Mouse (Mus musculus) CD8-positive naive resting alpha-beta T cell, adult 2 months (primary cell): ENCODE results near the gene Uckl1.
A peak's percentile ranks its signal among the peaks of the same experiment; 100 is the strongest.

Experiments used
- DNase-seq, 2 experiments: peaks; one replicate each; pipeline ENCODE4 v3.0.0; 2022; ENCODE audit warnings: low read depth in 2 of 2, low spot score in 2 of 2

The Uckl1 gene

DNA sequence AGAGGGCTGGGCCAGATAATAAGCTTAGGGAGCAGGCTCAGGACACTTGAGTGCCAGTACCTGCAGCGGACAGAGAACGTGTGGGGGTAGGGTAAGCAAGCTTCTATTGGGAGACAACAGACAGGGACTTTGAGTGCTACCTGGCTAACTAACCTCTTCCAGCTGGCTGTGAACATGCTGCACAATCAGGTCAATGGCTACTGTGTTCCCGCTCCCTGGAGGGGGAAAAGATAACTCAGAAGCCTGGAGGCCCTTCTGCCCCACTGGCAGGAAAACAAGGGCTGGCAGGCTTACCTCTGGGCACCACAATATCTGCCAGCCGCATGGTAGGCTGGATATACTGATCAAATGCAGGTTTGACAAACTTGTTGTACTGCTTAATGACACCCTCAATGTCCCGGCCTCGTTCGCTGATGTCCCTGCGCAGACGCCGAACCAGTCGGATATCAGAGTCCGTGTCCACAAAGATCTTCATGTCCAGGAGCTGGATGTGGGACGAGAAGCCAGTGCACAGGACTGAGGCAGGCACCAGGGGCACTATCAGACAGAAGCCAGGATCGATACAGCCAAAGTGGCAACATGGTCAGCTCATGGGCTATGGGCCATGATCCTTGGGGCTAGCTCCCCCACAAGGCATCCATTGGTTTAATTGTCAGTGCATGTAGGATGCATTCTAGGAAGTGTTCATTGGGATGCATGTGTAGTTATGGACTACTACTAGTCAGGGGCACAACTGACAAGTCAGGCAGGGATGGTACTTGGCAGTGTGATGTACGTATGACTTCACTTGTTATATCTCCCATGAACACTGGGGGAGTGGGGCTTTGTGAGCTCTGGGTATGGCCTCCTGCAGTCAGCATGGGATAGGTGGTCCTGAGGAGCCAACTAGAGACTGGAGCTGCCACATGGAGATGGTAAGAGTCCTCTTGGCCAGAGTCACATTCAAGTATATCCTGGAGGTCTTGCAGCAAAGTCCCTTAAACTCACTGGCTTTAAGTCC, 11.5 kb downstream of the Uckl1 start:
- DNase-seq = no peak

DNA sequence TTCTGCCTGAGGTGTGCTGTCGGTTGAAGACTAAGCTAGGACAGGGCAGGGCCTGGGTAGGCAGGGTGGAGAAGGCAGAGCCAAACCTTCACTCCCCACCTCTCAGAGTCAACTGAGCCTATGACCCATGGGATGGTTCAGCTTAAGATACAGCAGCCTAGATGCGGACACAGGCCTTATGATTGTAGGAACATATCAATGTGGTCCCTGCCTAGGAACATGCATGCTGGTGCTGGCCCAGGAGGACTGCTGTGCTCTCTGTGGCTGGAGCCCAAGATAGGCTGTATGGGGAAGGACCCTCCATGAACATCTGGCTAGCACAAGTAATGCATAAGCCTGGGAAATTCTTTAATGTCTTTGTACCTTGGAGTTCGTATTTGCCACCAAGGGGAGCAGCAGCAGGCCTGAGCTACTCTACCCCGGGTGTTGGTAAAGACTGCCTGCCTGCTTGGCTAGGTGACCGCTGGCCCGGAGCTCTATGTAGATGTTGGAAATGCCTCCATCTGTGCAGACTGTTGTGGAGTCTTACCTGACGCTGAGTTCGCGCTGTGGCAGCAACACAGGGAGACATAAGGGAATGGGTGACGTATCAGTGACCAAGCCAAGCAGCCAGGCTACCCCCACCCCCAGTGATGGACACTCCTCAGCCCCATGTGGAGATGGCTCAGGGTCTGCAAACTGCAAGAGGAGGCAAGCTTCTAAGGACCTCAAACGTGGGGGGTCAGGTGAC, 12.6 kb downstream of the Uckl1 start:
- no peak for DNase-seq

DNA sequence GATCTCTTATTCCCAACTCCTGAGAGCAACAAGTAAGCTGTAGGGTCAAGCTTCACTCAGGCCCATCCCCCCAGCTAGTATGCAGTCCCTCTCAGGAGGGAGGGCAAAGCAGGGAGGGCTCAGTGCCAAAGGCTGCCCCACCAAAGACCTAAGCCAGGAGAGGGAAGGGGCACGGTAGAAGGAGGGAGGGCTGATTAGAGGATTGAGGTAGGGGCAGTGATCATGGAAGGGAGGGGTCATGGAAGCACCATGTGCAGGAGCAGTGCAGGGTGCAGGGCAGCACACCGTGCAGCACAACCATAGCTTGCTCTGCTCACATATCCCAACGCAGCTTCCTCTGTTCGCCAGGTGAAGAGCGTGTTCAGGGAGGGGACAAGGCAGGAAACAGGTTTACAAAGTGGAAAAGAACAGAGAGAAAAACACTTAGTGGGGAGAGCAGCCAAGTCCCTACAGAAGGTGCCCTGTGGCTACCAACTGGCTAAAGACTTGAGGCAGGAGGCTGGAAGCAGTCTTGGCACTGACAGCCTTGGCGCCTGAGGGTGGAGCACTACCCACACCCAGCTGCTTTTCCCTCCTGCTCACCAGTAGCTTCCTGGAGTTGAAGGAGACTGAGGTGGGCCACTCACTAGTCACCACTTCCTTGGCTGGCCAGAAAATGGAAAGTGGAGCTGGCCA, 13.6 kb downstream of the Uckl1 start:
- DNase-seq = no peak

DNA sequence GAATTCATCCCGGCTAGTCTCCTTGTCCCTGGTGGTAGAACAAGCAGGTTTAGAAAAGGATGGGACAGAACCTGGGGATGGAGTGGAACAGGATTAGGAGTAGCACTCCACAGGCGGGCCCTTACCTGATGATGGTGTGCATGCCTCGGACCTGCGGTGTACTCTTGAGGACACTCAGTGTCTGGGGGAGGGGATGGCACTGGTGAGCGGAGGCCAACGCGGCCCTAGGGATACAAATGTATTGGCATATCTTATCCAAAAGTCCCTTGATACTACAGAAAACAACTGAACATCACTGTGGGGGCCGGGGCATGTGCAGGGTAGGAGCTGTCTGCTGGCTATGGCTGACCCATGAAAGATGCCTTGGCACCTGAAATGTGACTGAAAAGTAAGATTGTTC, 14.3 kb downstream of the Uckl1 start:
- no peak for DNase-seq

DNA sequence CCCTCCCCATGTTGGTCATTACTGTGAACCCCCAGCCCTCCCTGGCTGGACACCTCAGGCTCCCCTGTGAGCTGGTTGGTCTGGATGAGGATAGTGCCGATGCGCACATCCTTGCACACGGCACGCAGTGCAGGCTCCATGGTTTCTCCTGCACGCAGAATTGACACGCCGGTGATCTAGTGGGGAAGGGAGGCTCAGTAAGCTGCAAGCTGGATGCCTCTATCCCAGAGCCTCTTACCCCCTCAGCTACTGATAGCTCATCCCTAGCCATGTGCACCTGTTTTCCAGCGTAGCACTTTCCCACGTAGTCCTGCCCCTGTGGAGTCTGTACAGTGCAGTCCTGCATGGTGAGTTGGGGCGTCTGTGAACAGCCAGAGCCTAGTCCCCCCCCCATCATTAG, 14.8 kb downstream of the Uckl1 start:
- DNase-seq = no peak

DNA sequence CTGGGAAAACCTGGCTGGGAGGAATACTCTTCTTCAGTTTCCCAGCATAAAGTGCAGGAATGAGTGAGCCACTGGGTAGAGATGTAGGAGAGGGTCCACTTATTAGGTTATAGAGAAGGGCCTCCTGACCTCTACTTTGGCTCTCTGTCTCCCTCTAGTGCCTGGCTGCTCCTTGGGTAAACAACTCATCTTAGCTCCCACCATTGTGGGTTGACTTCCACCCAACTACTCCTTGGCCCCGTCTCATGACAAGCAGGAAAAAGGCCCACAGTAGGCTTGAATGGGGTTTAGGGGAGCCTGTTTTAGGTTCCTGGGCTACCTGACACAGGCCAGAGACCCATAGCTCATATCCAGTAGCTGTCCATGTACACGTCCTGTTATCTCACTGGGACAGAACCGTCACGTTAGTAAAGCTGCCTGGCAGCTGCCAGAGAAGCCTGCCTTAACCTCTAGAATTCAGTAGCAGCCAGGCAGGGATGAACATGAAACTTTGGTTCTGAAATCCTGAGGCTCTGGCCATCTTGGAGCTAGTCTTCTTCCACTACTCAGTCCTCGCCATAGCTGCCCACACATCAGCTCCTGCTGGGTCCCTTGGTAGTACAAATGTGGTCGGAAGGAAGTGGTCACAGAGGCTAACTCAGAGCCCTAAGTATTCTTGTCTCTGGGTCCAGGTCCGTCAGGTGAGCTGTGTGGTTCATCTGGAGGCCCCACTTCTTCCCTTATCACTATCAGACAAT, 16.3 kb downstream of the Uckl1 start:
- peak; percentile 26 to 53 for DNase-seq

DNA sequence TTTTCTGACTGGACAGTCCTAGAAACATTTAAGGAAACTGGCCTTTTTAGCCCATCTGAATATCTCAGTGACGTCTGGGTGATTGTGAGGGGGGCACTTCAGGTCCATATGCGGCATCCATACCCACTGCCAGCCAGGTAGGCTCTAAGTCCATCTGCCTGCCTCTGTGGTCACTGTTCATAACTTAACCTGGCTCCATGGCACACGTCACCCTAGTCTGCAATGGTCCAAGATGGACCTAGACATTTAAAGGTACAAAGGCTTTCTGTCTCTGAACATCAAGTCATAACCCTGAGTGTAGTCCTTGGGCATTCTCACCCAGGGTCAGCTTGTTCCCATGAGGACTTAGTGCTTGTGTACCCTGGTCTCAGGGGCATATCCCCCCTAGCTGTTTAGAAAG, 17.4 kb downstream of the Uckl1 start:
- DNase-seq = no peak

DNA sequence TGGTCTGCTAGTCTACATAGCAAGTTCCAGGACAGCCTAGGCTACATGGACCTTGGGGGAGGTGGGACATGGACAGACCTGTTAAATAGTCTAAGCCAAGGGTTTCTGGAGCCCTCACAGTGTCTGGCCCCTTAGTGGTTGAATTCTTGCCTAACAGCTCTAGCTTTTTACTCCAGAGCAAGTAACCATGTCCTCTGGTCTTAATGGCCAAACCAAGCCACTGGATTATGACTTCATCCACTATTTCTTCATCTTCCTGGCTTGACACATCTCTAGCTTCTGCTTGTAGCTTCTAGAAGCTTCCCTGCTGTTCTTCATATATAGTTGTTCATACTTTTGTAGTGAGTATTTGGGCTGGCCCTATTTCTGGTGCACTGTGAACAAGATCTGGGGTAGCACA, 30.9 kb downstream of the Uckl1 start:
- no peak for DNase-seq

DNA sequence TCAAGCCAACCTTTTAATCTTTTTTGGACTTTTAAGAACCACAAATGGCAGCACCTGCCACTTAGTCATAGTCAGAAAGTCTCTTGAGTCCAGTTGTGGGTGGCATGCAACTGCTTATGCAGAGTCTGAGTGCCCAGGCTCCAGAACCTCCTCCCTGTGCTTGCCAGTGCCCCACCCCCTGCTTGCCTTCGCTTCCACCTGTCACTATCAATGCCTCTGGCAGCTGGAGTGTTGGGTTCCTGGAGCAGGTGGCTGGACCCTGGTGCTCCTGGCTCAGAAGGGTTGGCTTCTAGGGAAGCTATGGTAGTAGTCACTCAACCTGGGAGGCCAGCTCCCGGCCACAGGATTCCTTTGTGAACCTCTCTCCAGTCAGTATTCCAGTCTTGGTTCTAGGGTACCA, 34.5 kb downstream of the Uckl1 start:
- DNase-seq = no peak

DNA sequence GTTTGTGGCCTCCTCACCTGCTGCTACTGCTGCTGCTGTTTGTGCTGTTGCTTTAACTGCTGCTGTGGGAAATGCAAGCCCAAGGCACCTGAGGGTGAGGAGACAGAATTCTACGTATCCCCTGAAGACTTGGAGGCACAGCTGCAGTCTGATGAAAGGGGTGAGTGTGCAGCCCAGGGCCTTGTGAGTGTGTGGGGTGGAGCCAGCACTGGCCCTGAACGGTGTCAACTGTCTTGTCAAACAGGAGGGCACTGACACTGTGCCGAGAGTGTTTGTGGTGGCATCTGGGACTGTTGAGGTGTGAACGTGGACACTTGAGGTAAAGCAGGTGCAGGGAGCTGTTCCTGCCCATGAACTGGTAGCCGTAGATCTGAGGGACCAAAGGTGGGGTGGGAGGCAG, 36.0 kb downstream of the Uckl1 start:
- DNase-seq = no peak

DNA sequence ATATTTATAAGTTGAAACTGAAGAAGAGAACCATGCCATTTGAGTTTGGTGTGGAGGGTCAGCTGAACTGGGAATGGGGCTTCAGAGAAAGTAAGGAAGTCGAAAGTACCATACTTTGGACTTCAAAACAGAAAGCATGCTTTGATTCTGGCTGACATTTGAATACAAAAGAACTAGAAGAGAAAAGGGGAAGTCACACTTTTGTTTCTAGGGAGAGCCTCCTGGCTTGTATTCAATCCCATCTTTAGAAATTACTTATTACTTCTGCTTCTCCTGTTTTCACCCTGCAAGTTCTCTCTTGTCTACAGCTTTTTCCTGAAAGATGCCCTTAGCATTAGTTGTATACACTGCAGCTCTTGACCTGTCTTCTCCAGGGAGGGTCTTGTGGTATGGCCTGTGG, 36.5 kb downstream of the Uckl1 start:
- DNase-seq = no peak

DNA sequence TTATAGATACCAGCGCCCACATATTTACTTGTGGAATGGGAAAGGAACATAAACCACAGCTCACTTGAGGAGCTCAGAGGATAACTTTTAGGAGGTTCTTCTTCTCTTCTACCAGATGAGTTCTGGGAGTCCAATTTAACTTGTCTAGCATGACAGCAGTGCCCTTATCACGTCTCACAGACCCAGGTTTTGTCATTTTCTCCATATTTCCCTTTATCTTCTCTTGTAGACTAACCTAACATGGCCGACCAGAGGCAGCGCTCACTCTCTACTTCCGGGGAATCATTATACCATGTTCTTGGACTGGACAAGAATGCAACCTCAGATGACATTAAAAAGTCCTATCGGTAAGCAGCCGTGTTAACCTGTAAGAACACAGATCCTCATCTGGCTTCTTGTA, 38.5 kb downstream of the Uckl1 start:
- DNase-seq = no peak

DNA sequence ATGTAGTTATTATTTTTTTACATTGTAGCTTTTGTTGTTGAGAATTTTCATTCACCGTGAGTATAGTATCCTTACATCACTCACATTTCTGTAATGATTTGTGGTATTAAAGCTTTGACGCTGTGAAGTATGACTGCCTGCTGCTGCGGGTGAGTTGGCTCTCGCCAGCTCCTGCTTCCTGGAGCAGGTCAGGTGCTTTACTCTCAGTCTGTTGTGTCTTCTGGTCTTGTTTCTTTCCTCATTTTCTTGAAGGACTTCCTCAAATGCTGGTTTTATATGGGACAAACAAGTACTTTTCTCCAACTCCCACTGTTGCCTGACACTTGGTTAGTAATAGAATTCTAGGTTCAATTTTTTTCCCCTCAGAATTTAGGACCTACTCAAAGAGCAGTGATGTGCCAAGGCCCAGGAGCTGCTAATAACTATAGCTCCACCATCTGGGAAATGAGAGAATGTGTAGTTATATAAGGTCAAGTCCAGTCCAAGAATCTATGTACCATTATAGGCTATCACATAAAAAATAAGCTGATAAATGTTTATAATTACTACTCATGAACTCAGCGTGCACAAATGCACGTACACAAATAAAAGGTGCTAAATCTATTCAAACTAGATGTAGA, 42.8 kb downstream of the Uckl1 start:
- DNase-seq = no peak

DNA sequence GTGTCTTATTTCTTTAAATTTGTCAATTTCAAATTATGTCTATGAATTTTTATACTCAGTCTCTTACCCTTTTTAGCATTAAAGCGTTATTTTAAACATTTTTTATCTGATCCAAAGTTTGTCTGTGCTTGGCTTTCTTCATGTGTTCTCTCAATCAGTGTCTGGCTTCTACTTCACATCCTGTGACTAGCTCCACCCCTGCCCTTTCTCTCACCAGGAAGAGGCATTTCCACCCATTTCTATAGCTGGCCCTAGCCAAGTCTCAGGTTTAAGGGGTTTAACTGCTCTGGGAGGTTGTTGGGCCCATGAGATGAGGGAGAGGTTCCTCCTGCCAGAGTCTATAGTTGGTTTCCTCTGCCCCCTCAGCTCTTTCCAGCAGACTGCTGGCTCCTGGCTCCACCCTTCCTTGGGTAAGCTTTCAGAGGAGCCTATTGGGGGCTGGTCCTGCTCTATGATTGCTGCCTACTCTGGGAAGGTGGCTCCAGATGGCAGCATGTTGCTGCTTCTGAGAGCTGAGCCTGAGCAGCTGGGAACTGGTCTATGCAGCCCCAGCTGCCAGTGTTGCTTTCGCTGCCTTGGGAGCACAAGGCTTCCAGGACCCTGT, 47.1 kb downstream of the Uckl1 start:
- no peak for DNase-seq

DNA sequence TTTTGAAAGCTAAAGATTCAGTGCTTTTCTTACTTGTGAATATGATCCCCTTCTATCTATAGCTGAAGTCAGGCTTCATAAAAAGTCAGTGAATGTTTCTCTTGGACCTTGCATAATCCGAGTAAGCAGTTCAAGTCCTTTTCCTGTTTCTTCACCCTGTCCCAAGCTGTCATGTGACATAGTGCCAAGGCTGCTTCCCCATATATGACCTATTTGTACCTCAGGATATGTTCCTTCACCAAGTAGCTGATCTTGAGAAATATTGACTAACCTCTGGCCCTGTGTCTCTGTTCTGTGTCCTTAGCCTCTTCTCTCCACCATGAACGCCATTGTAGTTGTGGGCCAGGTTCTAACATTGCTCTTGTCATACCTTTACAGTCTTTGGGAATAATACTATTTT, 48.3 kb downstream of the Uckl1 start:
- no peak for DNase-seq

DNA sequence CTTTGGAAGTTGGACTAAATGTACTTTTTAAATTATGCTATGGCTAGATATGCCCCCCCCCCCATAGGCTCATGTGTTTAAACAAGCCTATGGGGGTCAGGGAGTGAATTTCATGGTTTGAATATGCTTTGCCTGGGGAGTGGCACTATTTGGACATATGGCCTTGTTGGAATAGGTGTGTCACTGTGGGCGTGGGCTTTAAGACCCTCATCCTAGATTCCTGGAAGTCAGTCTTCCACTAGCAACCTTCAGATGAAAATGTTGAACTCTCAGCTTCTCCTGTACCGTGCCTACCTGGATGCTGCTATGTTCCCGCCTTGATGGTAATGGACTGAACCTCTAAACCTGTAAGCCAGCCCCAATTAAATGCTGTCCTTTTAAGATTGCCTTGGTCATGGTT, 52.1 kb downstream of the Uckl1 start:
- DNase-seq = no peak

DNA sequence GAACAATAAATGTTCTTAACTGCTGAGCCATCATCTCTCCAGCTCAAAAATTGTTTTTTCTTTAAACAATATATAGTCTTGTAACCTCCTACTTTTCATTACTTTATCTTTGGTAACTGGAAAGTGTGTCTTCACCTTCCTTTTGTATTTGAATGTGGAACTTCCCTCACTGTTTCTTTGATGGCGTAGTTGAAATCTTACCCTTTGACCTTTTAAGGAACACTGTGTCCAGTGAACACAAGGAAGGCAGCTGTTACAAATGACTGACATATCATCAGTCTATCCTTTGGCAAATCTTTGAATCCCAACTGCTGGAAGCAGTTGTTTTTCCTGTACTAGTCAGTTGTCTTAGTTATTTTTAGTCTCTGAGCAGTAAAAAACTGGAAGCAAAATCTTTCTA, 55.6 kb downstream of the Uckl1 start:
- DNase-seq = no peak

DNA sequence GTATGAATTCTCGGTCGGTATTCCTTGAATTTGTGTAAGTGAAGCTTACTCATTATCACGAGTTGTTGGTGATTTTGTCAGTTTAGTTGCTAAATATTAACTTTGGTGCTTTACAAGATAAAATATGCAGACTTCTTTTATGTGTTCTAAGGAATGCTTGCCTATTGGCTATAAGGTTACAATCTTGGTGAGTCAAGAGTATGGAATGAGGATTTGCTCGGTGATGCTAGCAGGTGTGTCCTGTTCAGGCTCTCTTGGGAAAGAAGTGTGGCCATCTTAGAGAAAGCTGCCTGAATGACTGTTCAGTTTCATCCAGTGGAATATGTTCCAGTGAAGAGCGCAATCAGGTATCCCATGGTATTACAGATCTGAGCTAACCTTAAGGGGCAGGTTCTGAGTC, 59.2 kb downstream of the Uckl1 start:
- no peak for DNase-seq

DNA sequence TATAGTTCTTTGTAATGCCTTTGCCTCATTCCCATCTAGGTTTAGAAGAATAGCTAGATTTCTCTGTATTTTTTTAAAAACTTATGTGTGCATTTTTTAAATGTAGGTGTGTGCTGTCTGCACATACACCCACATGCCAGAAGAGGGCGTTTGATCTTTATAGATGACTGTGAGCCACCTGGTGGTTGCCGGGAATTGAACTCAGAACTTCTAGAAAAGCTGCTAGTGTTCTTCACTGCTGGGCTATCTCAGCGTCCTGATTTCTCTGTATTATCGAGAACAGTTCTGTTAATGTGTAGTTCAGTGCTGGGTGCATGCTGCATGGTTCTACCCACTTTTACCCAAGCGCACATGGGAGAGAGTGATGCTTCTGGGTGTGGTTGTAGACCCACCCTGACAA, 61.9 kb downstream of the Uckl1 start:
- DNase-seq = peak; percentile 24 to 42

DNA sequence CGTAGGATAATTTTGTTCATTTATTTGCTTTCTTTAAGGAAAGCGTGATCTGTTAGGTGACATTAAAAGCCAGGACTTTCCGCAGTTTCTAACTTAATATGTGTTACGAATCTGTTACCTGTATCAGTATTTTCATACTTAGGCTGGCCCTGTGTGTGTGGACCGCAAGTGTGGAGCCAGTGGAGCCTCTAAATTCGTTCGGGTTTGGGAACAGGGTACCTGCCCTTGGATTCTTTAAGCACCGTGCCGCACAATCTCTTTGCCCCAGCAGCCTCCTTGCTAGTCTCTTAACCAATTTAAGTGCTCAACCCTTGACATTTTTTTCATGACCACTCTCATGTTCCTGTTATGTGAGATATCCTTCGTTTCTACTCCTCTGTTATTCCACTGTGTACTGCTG, 63.2 kb downstream of the Uckl1 start:
- DNase-seq = no peak

DNA sequence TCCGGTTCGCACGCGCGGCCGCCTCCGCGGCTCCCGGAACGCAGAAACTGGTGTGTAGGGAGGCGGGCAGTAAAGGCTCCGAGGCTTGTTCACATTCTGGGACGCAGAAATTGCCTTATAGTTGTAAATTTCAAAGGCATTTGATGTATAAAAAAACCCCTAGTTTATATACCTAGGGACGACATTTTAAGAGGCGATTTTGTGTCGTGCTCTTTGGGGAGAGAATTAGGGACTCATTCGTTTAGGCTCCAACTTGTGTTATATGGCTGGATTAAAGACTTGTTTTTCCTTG, 63.8 kb downstream of the Uckl1 start:
- DNase-seq = no peak
